Mouse (Mus musculus) mouse trophoblast stem cell (cell line): ENCODE data around the gene Hdac11.

Source experiments
- in situ Hi-C, 2 experiments: fragments of 300-500 bp; cut with MseI, MboI; formaldehyde crosslinking; loops; 2 replicates in 1 of 2; 3 replicates in 1 of 2; pipeline ENCODE4 v1.15.1; 2025

The Hdac11 gene

DNA sequence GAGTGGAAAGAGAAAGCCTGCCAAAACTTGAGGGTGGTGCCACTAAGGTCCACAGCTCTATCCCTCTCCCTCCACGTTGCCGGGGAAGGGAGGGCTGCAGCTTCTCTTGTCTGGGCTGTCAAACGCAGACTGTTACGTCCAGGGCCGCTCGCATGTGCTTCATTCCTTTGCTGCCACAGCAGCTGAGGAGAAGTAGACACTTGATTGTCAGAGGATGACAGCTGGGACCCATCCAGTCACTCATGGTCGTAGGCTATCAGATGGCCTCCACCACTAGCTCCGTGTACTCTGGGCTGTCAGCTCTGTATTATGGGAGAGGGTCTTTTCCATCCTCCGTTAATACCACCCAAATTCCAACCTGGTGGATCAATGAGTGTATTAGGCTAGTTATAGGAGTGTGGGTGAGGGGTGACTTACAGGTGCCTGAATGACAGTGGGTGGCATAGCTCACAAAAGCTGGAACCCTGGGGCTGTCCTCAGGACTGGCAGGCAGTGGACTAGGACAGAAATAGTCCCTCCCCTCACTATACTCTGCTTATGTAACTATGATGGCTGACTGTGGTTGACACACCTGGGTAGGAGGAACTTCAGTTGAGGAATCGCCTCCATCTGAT is 19.0 kb upstream of the Hdac11 start:
- in situ Hi-C loops: loop anchor here in 1 of 2 experiments (10.0 kb wide), 1 partner anchor 313 kb away; no protein-coding TSS in a partner anchor

DNA sequence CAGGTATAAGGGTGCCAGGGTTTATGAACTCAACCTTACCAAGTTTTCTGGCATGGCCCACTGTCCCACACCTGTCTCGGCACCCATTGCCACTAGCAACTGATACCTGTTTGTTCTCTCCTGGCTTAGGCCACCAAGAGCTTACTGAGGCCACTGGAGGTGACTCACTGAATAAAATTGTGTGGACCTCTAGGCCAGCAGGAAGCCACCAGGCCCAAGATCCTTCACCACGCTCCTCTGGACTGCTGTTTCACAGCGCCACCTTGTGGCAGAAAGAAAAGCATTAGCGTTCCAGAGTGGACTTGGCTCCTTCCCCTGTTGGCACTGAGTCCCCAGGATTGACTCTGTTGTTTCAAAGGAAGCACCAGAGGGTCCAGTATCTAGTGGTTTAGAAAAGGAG is 16.6 kb upstream of the Hdac11 start:
- in situ Hi-C loops: loop anchor here in 1 of 2 experiments (10.0 kb wide), 1 partner anchor 315 kb away; no protein-coding TSS in a partner anchor

DNA sequence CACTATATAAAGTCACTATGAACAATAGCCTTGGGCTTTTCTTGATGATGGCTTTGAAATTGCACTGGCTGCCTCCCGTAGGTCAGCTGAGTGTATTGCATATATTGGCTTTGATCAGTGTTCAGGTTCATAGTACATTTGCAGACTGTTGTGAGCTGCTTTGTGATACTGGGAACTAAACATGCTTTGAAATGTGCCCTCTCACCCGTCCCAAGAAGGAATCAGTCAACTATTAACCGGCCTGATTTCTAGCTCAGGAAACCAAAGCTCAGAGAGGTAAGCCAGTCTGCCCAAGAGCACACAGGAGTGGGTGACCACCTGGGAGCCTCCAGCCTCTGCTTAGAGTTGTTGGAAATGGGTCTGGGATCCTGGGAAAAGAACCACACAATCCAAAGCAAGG is 11.4 kb upstream of the Hdac11 start:
- in situ Hi-C loops: no loop called here

DNA sequence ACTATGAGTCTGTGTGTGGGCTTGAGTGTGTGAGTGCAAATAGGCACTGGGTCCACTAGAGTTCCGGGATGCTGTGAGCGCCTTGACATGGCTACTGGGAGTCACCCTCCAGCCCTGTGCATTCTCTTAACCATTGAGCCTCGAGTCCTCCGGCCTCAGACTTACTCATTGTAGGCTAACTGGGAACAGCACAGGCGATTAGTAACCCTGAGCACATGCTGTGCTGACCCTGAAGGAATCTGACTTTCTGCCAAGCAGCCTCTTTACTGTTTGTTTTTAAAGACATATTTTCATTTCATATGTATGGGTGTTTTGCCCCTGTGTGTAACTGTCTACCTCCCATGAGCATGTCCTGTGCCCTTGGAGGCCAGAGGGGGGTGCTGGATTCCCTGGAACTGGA is 10.9 kb upstream of the Hdac11 start:
- in situ Hi-C loops: no loop called here

DNA sequence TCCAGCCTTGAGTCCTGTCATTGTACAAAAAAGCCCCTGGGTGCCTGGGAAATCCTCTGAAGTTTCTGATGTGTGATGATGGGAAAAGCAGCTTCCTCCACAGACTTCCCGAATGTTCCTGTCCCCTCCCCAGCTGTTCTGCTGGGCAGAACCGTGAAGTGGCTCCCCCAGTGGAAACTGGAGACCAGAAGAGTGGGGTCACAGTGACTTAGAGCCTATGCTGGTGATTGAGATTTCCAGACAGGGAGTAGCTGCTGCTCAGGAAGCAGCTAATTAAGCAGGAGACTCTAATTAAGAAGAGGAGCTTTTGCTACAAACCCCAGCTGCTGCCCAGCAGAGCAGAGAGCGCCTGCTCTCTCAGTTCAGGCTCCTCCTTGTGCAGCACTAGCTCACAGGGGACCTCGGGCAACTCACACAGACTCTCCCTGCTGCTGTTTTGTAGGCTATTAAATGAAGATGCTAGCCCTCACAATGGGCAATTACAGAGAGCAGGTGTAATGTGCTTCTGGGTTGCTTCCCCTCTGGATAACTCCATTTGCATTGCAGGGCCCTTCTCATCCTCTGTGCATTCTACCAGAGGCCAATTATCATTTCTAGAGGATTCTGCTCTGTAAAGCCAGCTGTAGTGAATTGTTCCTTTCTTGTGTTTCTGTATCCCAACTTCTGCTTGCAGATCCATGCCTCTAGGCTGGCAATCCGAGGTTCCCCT is 9.9 kb upstream of the Hdac11 start:
- in situ Hi-C loops: no loop called here

DNA sequence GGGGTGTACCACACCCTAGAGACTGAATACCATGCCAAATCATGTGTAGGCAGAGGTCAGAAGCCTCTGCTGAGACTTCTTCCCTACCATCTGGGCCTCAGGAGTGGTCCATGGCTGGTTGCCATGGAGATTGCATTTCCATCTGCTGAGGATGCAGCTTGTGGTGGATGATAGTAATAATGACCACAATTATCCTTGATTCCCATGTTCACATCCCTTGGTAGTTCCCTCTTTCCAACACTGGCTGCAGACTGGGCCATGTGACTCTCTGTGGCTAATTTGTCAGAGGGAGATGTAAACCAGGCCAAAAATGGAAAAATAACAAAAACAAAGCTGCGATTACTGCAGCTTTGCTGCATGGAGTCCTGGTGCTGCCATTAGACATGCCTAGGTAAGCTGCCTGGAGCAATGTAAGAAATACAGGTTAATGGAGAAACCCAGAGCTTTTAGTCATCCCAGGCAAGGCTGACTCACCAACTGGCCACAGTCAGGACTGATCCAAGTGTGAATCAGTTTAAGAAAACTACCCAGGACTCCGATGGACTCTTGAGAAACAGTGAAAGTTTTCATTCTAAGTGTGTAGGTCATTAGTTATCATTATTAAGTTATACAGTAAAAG is 9.2 kb upstream of the Hdac11 start:
- in situ Hi-C loops: no loop called here

DNA sequence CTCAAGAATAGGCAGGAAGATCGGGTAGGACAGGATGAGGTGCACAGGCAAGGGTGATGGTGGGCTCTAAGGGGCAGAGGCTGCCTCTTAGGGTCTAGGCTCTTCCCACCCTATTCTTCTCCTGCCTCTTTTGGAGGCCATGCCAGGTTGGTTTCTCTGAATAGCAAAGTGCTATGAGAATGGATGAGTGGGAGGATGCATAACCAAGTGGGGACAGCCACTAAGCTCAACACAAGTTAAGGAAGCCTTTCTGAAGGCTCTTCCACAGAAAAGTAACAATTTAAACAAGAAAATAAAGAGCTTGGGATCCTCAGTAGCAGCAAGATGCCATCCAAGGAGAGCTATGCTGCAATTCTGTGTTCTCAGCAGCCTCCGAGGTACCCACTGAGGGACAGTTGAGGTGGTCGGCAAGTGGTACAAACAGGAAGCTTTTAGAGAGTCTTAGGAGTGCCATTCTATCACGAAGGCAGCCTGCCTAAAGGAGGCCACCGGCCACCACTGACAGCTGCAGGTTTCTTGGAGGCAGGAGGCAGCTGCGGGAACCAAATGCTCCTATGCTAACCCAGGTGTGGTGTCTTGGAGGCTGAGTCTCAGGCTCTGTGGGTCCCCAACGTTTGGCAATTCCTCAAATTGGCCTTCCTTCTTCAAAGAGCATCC is 3.4 kb upstream of the Hdac11 start:
- in situ Hi-C loops: no loop called here

DNA sequence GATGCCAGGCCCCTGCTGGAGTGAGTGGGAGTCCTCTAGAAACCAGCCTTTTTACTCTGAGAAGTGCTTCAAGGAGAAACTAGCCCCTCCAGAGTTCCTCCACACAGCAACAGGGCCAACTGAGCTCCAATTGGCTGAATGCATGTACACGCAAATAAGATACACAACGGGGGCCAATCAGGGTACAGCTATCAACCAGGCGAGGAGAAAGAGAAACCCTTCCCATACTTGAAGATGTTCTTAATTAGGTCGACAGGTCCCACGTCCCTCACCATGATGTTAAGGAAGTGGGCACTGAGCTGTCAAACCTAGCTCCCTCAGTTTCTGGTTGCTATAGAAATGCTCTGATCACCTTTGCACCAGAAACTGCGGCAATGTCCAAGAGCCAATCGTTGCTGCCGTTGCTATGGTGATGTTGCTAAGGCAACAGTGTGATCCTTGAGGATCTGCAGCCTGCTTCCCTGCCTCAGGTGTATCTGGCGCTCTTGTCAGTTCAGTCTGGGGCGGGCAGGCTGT is 2.9 kb upstream of the Hdac11 start:
- in situ Hi-C loops: no loop called here

DNA sequence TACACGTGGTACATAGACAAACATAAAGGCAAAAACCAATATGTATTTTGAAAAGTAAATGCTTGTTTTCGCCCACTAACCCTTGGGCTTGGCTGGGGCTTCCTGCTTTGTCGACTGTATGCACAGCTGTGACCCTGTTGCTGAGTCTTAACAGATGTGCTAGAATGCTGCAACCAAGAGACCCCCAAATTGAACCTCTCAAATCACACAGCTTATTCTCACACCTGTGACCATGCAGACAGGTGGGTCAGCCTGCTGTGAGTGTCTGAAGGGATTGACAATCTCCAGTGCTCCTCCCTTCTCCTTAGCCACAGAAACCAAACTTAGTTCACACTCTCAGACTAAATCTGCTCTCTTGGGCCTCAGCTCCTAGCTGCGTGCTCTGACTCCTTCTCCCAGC is 1.8 kb upstream of the Hdac11 start:
- in situ Hi-C loops: no loop called here

DNA sequence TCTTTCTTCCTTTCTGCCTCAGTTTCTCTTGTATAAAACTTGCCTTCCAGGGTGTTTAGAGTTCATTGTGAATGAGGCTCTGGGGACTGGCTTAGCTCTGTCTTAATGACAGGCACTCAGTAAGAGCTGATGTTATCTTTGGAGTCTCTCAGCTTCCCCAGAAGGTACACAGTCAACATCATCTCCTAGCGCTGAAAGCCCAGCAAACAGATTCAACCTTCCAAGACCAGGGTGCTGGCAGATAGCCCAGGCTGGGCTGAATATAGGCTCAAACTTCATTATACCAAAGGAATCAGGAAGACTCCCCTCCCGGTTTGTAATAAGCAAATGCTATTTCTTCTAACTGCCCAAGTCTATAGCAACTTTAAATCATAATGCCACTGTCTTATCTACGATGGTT is 1.2 kb upstream of the Hdac11 start:
- in situ Hi-C loops: no loop called here

DNA sequence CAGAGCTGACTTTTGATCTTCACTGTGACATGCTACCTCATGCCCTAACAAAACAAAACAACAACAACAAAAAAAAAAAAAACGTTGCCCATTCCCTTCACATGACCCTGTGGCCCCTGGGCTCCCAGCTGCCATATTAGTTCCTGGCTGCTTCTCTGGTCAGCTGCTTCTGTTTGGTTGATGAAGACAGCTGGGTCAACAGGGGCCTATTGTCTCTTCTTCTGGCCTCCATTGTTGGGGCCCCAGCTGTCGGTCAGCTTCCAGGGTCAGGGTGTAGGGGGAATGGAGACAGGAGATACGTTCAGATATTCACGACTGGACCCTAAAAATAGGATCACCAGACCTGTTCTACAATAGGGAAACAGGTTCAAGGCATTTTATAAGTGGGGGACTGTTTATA is 403 bp upstream of the Hdac11 start:
- in situ Hi-C loops: no loop called here

DNA sequence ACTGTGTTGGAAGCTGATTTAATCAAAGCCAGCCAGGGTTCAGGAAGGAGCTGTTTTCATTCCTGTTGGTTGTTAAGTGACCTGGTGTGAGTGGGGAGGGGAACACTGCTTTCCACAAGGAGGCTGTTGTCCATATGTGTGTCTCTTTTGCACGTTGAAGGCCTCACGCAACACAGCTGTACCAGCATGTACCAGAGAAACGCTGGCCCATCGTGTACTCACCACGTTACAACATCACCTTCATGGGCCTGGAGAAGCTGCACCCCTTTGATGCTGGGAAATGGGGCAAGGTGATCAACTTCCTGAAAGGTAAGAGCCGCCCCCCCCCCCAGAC is 739 bp downstream of the Hdac11 start:
- in situ Hi-C loops: no loop called here

DNA sequence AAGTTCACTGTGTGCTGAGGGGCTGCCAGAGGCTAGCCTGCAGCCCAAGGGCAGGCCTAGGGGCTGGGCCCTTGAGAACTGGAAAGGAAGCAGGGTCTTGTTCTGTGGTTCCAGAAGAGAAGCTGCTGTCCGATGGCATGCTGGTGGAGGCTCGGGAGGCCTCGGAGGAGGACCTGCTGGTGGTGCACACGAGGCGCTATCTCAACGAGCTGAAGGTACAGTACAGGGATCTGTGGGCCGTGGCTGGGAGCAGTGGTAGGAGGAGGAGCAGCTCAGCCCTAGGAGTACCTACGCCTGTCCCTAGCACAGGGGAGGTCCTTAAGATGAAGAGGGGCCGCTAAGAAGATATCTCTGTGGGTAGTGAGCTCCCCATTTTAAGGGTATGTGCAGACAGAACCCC is 2.6 kb downstream of the Hdac11 start:
- in situ Hi-C loops: no loop called here

DNA sequence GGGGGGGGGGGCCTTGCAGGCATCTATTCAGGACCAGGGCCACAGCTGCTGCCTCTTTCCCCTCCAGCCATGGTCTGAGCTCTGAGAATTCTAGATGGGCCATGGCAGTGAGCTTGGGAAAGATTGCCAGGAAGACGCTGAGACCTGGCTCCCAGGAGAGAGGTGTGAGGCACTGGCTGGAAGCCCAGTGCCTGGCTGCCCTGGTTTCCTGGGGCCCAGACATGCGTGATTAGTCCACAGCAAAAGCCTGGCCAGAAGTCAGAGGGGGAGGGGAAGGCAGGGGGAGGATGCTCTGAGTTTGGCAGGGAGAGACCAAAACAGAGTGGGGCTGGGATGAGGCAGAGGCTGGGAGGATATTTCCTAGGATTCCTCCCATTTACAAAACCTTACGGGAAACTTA is 3.9 kb downstream of the Hdac11 start:
- in situ Hi-C loops: loop anchor here in 1 of 2 experiments (5.0 kb wide), 2 partner anchors 117 to 247 kb away; no protein-coding TSS in a partner anchor

DNA sequence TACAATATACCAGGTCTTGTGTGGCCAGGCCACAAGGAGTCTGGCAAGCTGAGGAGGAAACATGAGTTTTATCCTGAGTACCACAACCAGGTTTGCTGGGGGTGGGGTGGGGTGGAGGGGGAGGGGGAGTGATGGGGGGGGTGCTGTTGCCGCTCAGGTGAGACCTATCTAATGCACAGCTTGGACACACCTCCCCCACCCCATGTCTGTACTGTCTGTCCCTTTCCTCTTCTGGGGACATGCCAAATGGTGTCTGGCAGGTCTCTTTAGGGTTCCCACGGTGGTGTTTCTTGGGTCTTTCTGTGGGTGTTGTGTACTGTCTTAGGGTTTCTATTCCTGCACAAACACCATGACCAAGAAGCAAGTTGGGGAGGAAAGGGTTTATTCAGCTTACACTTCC is 4.5 kb downstream of the Hdac11 start:
- in situ Hi-C loops: loop anchor here in 1 of 2 experiments (5.0 kb wide), 2 partner anchors 116 to 246 kb away; no protein-coding TSS in a partner anchor

DNA sequence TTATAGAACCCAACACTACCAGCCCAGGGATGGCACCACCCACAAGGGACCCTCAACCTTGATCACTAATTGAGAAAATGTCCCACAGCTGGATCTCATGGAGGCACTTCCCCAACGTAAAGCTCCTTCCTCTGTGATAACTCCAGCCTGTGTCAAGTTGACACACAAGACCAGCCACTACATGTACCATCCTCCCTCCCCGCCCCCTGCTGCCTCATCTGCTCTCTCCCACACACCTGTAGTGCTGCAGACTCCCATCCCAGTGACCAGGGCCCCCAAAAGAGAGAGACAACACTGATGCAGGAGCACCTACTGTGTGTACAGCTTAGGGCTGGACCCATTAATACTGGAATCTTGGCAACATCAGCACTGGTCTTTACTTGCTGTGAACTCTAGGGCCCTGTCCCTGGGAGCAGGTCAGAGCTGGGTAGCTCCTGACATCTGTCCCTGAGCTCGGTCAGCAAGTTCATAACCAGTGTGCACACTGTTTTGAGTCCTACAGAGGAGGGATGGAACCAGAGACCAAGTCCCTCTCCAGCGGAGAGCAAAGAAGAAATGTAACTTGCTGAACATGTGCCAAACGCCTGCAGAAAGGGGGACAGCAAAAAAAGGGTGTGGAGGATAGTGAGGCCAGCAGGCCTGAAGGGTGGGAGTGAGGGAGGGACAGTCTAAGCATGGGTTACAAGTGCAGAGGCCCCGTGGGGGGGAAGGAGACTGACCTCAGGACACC is 5.2 kb downstream of the Hdac11 start:
- in situ Hi-C loops: loop anchor here in 1 of 2 experiments (5.0 kb wide), 2 partner anchors 116 to 246 kb away; no protein-coding TSS in a partner anchor

DNA sequence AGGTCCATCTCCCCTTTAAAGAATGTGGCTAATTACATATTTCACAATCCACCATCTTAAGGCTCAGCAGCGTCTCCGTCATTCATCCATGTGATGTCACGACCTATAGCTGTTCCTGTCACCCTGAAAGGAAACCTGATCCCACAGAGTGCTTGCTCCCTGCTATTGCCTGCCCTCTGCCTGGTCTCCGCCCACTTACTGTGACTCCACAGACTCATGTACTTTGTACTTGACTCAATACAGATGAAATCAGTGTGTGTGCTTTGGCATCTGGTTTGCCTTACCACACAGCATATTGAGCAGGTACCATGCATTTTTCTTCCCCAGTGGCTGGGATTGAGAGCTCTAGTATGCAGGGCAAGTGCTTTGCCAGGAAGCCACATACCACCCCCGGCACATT is 5.8 kb downstream of the Hdac11 start:
- in situ Hi-C loops: loop anchor here in 1 of 2 experiments (5.0 kb wide), 2 partner anchors 115 to 245 kb away; no protein-coding TSS in a partner anchor

DNA sequence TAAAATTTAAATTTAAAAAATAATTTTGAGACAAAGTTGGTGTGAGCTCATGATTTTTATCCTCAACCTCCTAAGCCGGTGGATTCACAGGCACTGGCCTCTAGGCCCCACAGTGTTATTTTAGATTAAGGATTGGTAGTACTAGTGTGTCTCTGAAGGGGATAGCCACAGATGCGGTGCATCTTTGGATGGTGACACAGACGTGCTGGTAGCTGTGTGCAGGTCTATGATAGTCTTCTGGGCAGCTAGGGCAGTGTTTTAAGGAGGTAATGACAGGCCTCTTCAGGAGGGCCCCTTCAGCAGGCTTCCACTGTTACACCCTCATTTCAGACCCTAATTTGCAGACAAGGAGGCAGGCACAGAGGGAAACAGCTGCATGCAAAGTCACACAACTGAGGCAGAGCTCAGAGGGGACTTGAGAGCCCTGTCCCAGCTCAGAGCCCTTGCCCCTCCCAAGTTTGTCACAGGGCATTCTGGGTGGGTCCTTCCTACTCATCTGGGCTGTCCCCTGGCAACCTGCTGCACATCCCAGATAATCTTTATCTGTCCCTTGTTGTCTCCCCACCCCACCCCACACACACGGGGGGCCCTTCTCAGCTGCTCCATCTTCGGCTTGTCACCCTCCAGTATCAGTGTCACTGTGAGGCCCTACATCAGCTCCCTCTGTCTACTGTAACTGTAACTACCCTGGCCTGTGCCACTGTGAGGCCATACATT is 6.9 kb downstream of the Hdac11 start:
- in situ Hi-C loops: loop anchor here in 1 of 2 experiments (5.0 kb wide), 2 partner anchors 114 to 244 kb away; no protein-coding TSS in a partner anchor

DNA sequence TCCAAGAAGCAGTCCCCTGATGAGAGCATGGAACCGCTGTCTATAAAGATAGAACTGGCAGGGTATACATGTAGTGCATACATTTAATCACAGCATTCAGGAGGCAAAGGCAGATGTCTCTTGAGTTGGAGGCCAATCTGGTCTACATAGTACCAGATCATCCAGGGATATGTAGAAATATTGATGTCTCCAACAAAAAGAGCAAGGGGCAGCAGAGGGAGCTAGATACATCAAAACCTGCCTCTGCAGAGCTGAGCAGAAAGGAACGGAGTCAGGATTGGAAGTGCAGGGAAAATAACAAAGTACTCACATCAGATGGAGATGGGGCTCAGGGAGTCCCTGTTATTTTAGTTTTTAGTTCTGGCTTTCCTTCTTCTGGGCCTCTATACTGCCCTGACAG is 8.1 kb downstream of the Hdac11 start:
- in situ Hi-C loops: loop anchor here in 1 of 2 experiments (5.0 kb wide), 2 partner anchors 113 to 243 kb away; no protein-coding TSS in a partner anchor

DNA sequence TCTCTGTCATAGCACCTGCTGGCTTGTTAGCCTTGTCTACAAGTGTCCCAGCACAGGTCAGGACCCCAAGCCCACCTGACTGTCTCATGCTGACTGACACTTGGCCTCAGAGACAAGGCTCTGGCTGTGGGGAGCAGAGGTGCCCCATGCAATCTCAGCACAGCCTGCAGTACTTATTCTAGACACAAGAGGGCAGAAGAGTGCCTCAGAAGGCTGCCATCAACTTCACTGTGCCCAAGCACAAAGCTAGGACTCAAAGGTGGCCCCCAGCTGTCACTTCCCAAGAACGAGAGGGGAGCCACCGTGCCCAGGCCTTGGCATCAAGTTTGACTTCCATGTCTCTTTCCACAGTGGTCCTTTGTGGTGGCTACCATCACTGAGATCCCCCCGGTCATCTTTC is 8.7 kb downstream of the Hdac11 start:
- in situ Hi-C loops: no loop called here

DNA sequence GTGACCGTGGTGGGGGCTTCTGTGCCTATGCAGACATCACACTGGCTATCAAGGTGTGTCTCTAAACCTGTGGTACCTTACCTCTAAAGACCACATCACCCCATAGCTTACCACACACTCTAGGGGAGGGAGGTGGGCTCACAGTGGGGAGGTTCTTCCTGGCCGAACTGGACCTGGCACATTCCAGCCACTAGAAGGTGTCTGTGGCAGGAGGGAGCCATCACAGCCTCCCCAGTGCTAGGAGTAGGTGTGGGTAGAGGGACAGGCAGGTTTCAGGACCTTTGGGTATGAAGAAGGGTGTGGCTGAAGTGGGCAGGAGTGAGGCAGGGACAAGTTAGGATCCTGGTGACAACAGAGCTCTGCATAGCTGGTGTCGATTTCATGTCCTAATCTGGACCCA is 11.4 kb downstream of the Hdac11 start:
- in situ Hi-C loops: no loop called here
